8 mouse cellular contexts compared by ENCODE assay signal in the genomic region with DNA sequence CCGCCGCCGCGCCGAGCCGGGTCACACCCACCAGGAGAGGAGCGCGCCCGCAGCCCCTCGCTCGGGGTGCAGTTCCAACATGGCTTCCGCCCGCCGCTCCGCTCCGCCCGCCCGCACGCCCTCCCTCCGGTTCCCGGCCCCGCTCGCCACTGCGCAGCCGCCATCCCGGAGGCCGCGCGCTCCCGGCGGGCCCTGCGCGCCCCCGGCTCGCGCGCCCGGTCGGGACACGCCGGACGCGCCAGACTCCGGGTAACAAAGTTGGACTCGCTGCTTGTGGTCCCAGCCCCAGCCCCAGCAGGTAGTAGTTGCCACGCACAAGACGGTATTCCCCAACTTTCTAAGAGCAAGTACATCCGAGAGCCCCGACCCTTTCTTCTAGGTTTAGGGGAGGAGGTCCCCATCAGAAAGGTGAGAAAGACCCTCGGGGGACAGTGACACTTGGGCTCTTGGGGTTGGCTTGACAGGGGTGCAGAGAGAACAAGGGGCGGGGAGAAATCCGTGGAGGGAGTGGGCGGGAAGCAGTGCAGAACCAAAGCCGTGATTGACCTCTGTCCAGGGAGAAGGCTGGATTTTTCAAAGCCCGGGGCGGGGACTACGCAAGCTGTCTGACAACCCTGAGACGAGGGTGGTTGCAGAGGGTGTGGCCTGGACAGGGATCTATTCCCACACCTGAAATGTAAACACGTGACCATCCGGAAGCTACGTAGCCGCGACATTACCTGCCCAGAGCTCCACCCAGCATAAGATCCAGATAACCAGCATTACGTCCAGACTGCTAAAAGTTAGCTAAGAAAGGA. TPM values are rescaled to one million over a fixed set of nuclear protein-coding genes. Genes with fewer than 3 reads are reported as not detected.
DNase-seq lines count a peak whose midpoint lies in the region; ATAC-seq and TF ChIP-seq lines count a peak whose summit lies in the region.

A gene (minus strand): TSS at position 424 of the 797 bp plus-strand sequence.

- peak; percentile 81 for DNase-seq in CD4-positive, CD25-positive, alpha-beta regulatory T cell, adult 2 months (ENCODE audit: low read depth, low spot score)
- DNase-seq in brain, embryonic 14.5 days (ENCODE audit: low read depth), result peak; percentile 90
- peak; percentile 83 for DNase-seq in heart, postnatal 0 days (ENCODE audit: low spot score)
- DNase-seq in kidney, postnatal 4 days, result peak; percentile 89 to 94
- peak; percentile 83 for DNase-seq in liver, postnatal 0 days
- DNase-seq in testis, postnatal 10 days (ENCODE audit: low spot score), result peak; percentile 88

- peak; percentile 83 for TF ChIP-seq POLR2A in brain, embryonic 14.5 days (IDR thresholded peaks at IDR 0.05; ENCODE audit: borderline replicate concordance, extremely low read depth, insufficient read depth, insufficient read length, poor library complexity, severe bottlenecking)

- no peaks in the 10 kb centered on the region for H3K27me3 ChIP-seq in forebrain, embryonic 13.5 days
- no peaks in the 10 kb centered on the region for H3K27me3 ChIP-seq in heart, postnatal 0 days (ENCODE audit: control insufficient read depth, insufficient read depth, low read length)
- H3K27me3 ChIP-seq in liver, postnatal 0 days (ENCODE audit: insufficient read depth, low read length), result no peaks in the 10 kb centered on the region
- no peaks in the 10 kb centered on the region for H3K27me3 ChIP-seq in neural tube, embryonic 14.5 days (ENCODE audit: control insufficient read depth, insufficient read depth, low read length)

- H3K4me3 ChIP-seq in forebrain, embryonic 13.5 days, result peak within 1 kb of the TSS; percentile 93
- peak within 1 kb of the TSS; percentile 73 for H3K4me3 ChIP-seq in heart, postnatal 0 days (ENCODE audit: low read depth, low read length)
- H3K4me3 ChIP-seq in liver, postnatal 0 days (ENCODE audit: low read depth, low read length), result peak within 1 kb of the TSS; percentile 80
- peak within 1 kb of the TSS; percentile 97 for H3K4me3 ChIP-seq in neural tube, embryonic 14.5 days (ENCODE audit: low read depth, low read length)

- peak within 1 kb of the TSS; percentile 82 for H3K4me2 ChIP-seq in forebrain, embryonic 13.5 days
- H3K4me2 ChIP-seq in heart, postnatal 0 days (ENCODE audit: low read depth, low read length), result peak within 1 kb of the TSS; percentile 86
- peak within 1 kb of the TSS; percentile 89 for H3K4me2 ChIP-seq in liver, postnatal 0 days (ENCODE audit: low read depth, low read length)
- H3K4me2 ChIP-seq in neural tube, embryonic 14.5 days (ENCODE audit: low read depth, low read length), result peak within 1 kb of the TSS; percentile 73

- H3K27ac ChIP-seq in forebrain, embryonic 13.5 days, result peak within 1 kb of the TSS; percentile 85
- H3K27ac ChIP-seq in heart, postnatal 0 days (ENCODE audit: low read depth), result peak within 1 kb of the TSS; percentile 96
- H3K27ac ChIP-seq in liver, postnatal 0 days (ENCODE audit: low read depth), result peak within 1 kb of the TSS; percentile 96
- H3K27ac ChIP-seq in neural tube, embryonic 14.5 days (ENCODE audit: low read depth, low read length), result peak within 1 kb of the TSS; percentile 93

- no peaks in the 10 kb centered on the region; the same call in 1 of the 2 replicates for H3K9me3 ChIP-seq in forebrain, embryonic 13.5 days (replicated peaks)
- no peaks in the 10 kb centered on the region for H3K9me3 ChIP-seq in heart, postnatal 0 days (replicated peaks; ENCODE audit: control insufficient read depth, low read length)
- H3K9me3 ChIP-seq in liver, postnatal 0 days (ENCODE audit: low read length), result no peaks in the 10 kb centered on the region
- no peaks in the 10 kb centered on the region for H3K9me3 ChIP-seq in neural tube, embryonic 14.5 days (ENCODE audit: control insufficient read depth, low read length)

- under 1% methylated on average over 52 of the region's 64 CpGs for WGBS in forebrain, embryonic 13.5 days
- under 1% methylated on average over 59 of the region's 64 CpGs for WGBS in heart, postnatal 0 days
- 1% methylated on average over 56 of the region's 64 CpGs for WGBS in liver, postnatal 0 days (ENCODE audit: insufficient replicate concordance)
- under 1% methylated on average over 46 of the region's 64 CpGs for WGBS in neural tube, embryonic 14.5 days

- no peak for TF ChIP-seq CTCF in brain, embryonic 14.5 days (IDR thresholded peaks at IDR 0.05; ENCODE audit: borderline replicate concordance, extremely low read depth, insufficient read depth, insufficient read length)
- TF ChIP-seq CTCF in heart, postnatal 0 days (IDR thresholded peaks at IDR 0.05; ENCODE audit: low read depth), result no peak
- no peak for TF ChIP-seq CTCF in liver, postnatal 0 days (IDR thresholded peaks at IDR 0.05; ENCODE audit: low read depth)

- peak within 1 kb of the TSS; percentile 97 for H3K9ac ChIP-seq in forebrain, embryonic 13.5 days
- H3K9ac ChIP-seq in heart, postnatal 0 days (replicated peaks; ENCODE audit: low read depth, low read length), result peak within 1 kb of the TSS; percentile 84
- peak within 1 kb of the TSS; percentile 84 for H3K9ac ChIP-seq in liver, postnatal 0 days (replicated peaks)
- H3K9ac ChIP-seq in neural tube, embryonic 14.5 days (replicated peaks; ENCODE audit: low read depth, low read length), result peak within 1 kb of the TSS; percentile 98

- peaks cover 7% of the 10 kb centered on the region; the same call in 1 of the 2 replicates for H3K36me3 ChIP-seq in forebrain, embryonic 13.5 days (ENCODE audit: poor library complexity, severe bottlenecking)
- H3K36me3 ChIP-seq in heart, postnatal 0 days (replicated peaks; ENCODE audit: control insufficient read depth, insufficient read depth, low read length), result 0 out of 2 replicates have a peak, but pooled peaks cover 4% of the 10 kb centered on the region
- no peaks in the 10 kb centered on the region for H3K36me3 ChIP-seq in liver, postnatal 0 days (replicated peaks; ENCODE audit: insufficient read depth, low read length)
- no peaks in the 10 kb centered on the region for H3K36me3 ChIP-seq in neural tube, embryonic 14.5 days (ENCODE audit: control insufficient read depth, insufficient read depth, low read length)

- ATAC-seq in forebrain, embryonic 13.5 days, result peak; percentile 96
- peak; percentile 93 for ATAC-seq in heart, postnatal 0 days (ENCODE audit: insufficient read depth, low read depth)
- peak; percentile 93 for ATAC-seq in liver, postnatal 0 days
- ATAC-seq in neural tube, embryonic 14.5 days (ENCODE audit: low read depth), result peak; percentile 95

- TF ChIP-seq EP300 in heart, postnatal 0 days (IDR thresholded peaks at IDR 0.05; ENCODE audit: low read depth), result no peak
- no peak for TF ChIP-seq EP300 in liver, postnatal 0 days (IDR thresholded peaks at IDR 0.05; ENCODE audit: low read depth)

- peaks cover 40% of the 10 kb centered on the region for H3K4me1 ChIP-seq in forebrain, embryonic 13.5 days
- peaks cover 32% of the 10 kb centered on the region for H3K4me1 ChIP-seq in heart, postnatal 0 days (ENCODE audit: control insufficient read depth, insufficient read depth)
- peaks cover 13% of the 10 kb centered on the region for H3K4me1 ChIP-seq in liver, postnatal 0 days (ENCODE audit: insufficient read depth)
- H3K4me1 ChIP-seq in neural tube, embryonic 14.5 days (ENCODE audit: control insufficient read depth, insufficient read depth, low read length), result peaks cover 17% of the 10 kb centered on the region

RNA-seq across cellular contexts. Expression of the gene that starts here (rescaled TPM):
- 49.8 and 55.3 TPM in 2 replicates for polyA plus RNA-seq in brain, embryonic 14.5 days (2012; rRNA removed)
- 21.3 and 21.5 TPM in 2 replicates for polyA plus RNA-seq in forebrain, embryonic 13.5 days (2015; fragmentation: Nextera tagmentation; extraction: Ambion mirVana)
- 38.0 and 44.4 TPM in 2 replicates for total RNA-seq in heart, postnatal 0 days (2014; rRNA removed; ENCODE audit: low replicate concordance)
- 14.2 and 16.7 TPM in 2 replicates for polyA plus RNA-seq in heart, postnatal 0 days (2015; fragmentation: Nextera tagmentation; extraction: Ambion mirVana)
- 5.5 and 5.9 TPM in 2 replicates for polyA plus RNA-seq in liver, postnatal 0 days (2015; fragmentation: Nextera tagmentation; extraction: Ambion mirVana)
- polyA plus RNA-seq in neural tube, embryonic 14.5 days (2014; fragmentation: Nextera tagmentation; extraction: Ambion mirVana), result 34.0 and 40.6 TPM in 2 replicates

Comparison
In these comparisons a context has a peak if more than half of its experiments do, and no peak if none do; other contexts are left out.
1. Peak in every context shown above with its lines: DNase-seq, ATAC-seq, H3K4me3 ChIP-seq and H3K27ac ChIP-seq.